Mouse (Mus musculus) liver, postnatal 0 days (tissue): ENCODE results near the gene Asap2.

Experiments used
- CTCF ChIP-seq: sonication (generic); IDR thresholded peaks from 2 replicates; pipeline ENCODE4 v1.5.1; 2016; ENCODE audit warnings: antibody characterized with exemption, low read depth
- EP300 ChIP-seq: IDR thresholded peaks from 2 replicates; pipeline ENCODE4 v1.6.1; 2016; ENCODE audit warnings: antibody characterized with exemption, low read depth, mild to moderate bottlenecking

- TF ChIP-seq CTCF (no peak), EP300 (peak; percentile 69)
Measured at GRCm38 (mm10) chr12:21302361-21302783, 312.1 kb downstream of the Asap2 start.
